Mouse (Mus musculus) heart, postnatal 0 days (tissue): Measurements from ENCODE around the gene Zfand3. TPM values are rescaled to one million over a fixed set of nuclear protein-coding genes. Genes with fewer than 3 reads are reported as not detected.
A peak's percentile ranks its signal among the peaks of the same experiment; 100 is the strongest.

Source experiments
- ATAC-seq: fragments of 200-750 bp; cut with Nextera tagmentation; 2 replicates; pipeline ENCODE4 v1.8.0; 2017; ENCODE audit warnings: low read depth, moderate number of reproducible peaks, moderate library complexity; ENCODE audit not compliant: insufficient read depth
- DNase-seq: peaks from one replicate; pipeline ENCODE4 v3.0.0-alpha.2; 2016; ENCODE audit warnings: low spot score
- H3K27ac ChIP-seq: fragments of 300-500 bp; sonication (generic); 2 replicates; pipeline ENCODE4 v1.5.1; 2014; ENCODE audit warnings: low read depth, mild to moderate bottlenecking
- H3K27me3 ChIP-seq: fragments of 300-500 bp; sonication (generic); 2 replicates; pipeline ENCODE4 v1.6.1; 2014; ENCODE audit warnings: low read length, mixed read lengths; ENCODE audit not compliant: control insufficient read depth, insufficient read depth
- H3K36me3 ChIP-seq: fragments of 300-500 bp; sonication (generic); replicated peaks from 2 replicates; pipeline ENCODE4 v1.6.1; 2014; ENCODE audit warnings: low read length, mixed read lengths; ENCODE audit not compliant: control insufficient read depth, insufficient read depth
- H3K4me1 ChIP-seq: fragments of 300-500 bp; sonication (generic); 2 replicates; pipeline ENCODE4 v1.6.1; 2014; ENCODE audit warnings: antibody characterized with exemption; ENCODE audit not compliant: control insufficient read depth, insufficient read depth
- H3K4me2 ChIP-seq: fragments of 300-500 bp; sonication (generic); 2 replicates; pipeline ENCODE4 v1.6.1; 2014; ENCODE audit warnings: low read depth, mild to moderate bottlenecking, low read length, moderate library complexity
- H3K4me3 ChIP-seq: fragments of 300-500 bp; sonication (generic); 2 replicates; pipeline ENCODE4 v1.5.1; 2014; ENCODE audit warnings: low read depth, low read length
- H3K9ac ChIP-seq: fragments of 300-500 bp; sonication (generic); replicated peaks from 2 replicates; pipeline ENCODE4 v1.6.1; 2014; ENCODE audit warnings: low read depth, low read length, mixed read lengths
- H3K9me3 ChIP-seq: fragments of 300-500 bp; sonication (generic); replicated peaks from 2 replicates; pipeline ENCODE4 v1.6.1; 2016; ENCODE audit warnings: low read length; ENCODE audit not compliant: control insufficient read depth
- CTCF ChIP-seq: IDR thresholded peaks from 2 replicates; pipeline ENCODE4 v1.5.1; 2016; ENCODE audit warnings: antibody characterized with exemption, control low read depth, low read depth
- EP300 ChIP-seq: IDR thresholded peaks from 2 replicates; pipeline ENCODE4 v1.6.1; 2016; ENCODE audit warnings: antibody characterized with exemption, low read depth
- WGBS: fragments of 180-500 bp; shearing (Covaris S2); extraction: QIAGEN DNeasy Blood & Tissue Kit; methylation state at CpG from one replicate; pipeline ENCODE4 v1.1.7; 2014; 5-methylcytosine and 5-hydroxymethylcytosine counted together
- polyA plus RNA-seq: library from polyadenylated mRNA; unstranded; fragments of >200 nt; fragmentation: Nextera tagmentation; extraction: Ambion mirVana; gene quantifications from 2 replicates; pipeline ENCODE4 v1.2.1, GENCODE M21; 2015
- total RNA-seq: library from RNA; depleted of rRNA; stranded (reverse); fragments of >200 nt; gene quantifications from 2 replicates; pipeline ENCODE4 v1.2.3, GENCODE M21; 2014; ENCODE audit warnings: low replicate concordance

Zfand3 gene
- total and polyA plus RNA-seq, 2 experiments from 2014 or later, result 49.0 to 131 TPM

DNA sequence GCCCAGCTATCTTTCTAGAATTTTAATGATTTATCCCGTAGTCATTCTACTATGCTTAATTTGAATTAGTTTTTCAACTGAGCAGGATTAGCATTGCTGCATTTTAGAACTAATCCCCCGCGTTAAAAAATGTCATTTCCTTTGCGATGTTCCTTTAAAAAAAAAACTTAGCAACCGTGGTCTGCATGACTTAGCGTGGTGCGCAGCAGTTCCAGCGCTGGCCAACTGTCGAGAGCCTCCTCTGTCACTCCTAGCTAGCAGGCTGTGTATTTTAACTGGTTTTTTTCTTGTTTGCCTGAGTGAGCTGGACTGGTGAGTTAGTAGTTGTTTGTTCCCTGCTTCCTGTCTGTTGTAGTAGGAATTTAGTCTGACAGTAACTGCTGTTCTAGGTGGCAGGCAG, 48.9 kb downstream of the Zfand3 start:
- DNase-seq, result peak; percentile 35
- Histone ChIP-seq H3K27me3 (no peaks in the 10 kb centered on the region), H3K27ac (peak overlapping the region; percentile 75; the same call in 1 of the 2 replicates), H3K4me2 (no peak overlapping the region), H3K36me3 (no peaks in the 10 kb centered on the region), H3K4me1 (peaks cover 21% of the 10 kb centered on the region), H3K4me3 (no peak overlapping the region), H3K9ac (no peak overlapping the region), H3K9me3 (no peaks in the 10 kb centered on the region)
- TF ChIP-seq EP300, result no peak
- TF ChIP-seq CTCF, result no peak
- ATAC-seq, result no peak
- WGBS, result 69% methylated on average over 9 of the region's 9 CpGs

DNA sequence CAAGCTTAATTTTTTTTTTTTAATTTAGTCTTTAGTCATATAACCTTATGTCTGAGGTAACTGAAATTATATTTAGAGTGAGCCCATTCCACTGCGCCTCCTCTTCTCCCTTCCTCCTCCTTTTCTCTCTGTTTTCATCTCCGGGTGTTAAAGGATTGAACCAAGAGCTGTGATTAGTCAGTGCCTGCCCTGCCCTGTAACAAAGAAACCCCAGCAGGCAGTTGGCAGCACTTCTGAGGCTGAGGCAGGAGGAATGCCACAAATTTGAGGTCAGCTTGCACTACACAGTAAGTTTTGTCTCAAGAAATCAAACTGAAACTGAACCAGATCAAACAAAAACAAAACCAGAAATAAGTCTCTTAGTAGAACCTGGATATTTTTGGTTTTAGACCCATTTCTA, 49.3 kb downstream of the Zfand3 start:
- no peaks in the 10 kb centered on the region for H3K9me3 ChIP-seq
- H3K4me1 ChIP-seq, result peaks cover 25% of the 10 kb centered on the region
- ATAC-seq, result no peak
- 73% methylated on average over 2 of the region's 2 CpGs for WGBS
- no peaks in the 10 kb centered on the region for H3K36me3 ChIP-seq
- TF ChIP-seq CTCF (no peak), EP300 (no peak)
- no peak overlapping the region for H3K9ac ChIP-seq
- peak overlapping the region; percentile 32; the same call in 1 of the 2 replicates for H3K27ac ChIP-seq
- no peak overlapping the region for H3K4me3 ChIP-seq
- H3K4me2 ChIP-seq, result no peak overlapping the region
- H3K27me3 ChIP-seq, result no peaks in the 10 kb centered on the region
- DNase-seq, result no peak

DNA sequence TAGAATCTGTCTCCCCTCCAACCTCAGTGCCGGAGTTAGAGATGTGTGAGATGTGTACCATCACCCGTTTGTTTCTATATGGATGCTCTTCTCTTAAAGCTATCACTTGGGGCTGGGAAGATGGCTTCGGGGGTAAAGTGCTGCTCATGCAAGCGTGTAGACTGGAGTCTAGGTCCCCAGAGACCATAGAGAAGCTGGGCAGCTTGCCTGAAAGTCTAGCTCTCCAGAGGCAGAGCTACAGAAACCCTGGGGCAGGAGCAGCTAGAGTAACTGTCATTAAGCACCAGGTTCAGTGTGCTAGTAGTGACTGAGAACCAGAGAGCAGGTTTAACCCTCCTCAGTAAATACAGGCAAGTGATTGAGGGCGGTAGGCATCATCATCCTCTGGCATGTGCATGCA, 51.7 kb downstream of the Zfand3 start:
- no peak for ATAC-seq
- Histone ChIP-seq H3K4me1 (peaks cover 36% of the 10 kb centered on the region), H3K9me3 (no peaks in the 10 kb centered on the region), H3K27ac (no peak overlapping the region), H3K9ac (no peak overlapping the region), H3K4me3 (no peak overlapping the region), H3K4me2 (no peak overlapping the region), H3K36me3 (no peaks in the 10 kb centered on the region), H3K27me3 (no peaks in the 10 kb centered on the region)
- TF ChIP-seq CTCF, result no peak
- no peak for TF ChIP-seq EP300
- WGBS, result 78% methylated on average over 5 of the region's 5 CpGs
- no peak for DNase-seq

DNA sequence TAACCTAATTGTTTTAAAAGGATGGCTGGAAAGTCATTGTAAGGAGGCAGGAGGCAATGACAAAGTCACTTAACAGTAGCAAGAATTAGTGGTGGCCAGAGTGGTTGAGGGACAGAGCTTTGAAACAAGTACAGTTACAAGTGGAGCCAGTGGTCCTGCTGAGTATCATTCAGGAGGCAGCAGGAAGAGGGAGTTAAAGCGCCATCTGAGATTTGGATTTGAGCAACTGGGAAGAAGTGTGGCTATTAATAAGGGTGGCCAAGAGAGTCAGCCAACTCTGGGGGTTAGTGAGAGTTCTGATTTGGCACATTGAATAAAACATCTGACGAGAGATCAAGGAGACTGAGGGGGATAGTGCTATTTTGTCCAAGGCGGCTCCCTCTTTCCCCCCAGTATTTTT, 54.1 kb downstream of the Zfand3 start:
- ATAC-seq, result peak; percentile 33; the same call in 1 of the 2 replicates
- Histone ChIP-seq H3K27me3 (no peaks in the 10 kb centered on the region), H3K9me3 (no peaks in the 10 kb centered on the region), H3K4me3 (no peak overlapping the region), H3K36me3 (no peaks in the 10 kb centered on the region), H3K4me1 (peaks cover 22% of the 10 kb centered on the region), H3K4me2 (0 out of 2 replicates have a peak overlapping the region, but pooled peaks have one; percentile 3), H3K27ac (peak overlapping the region; percentile 46), H3K9ac (no peak overlapping the region)
- WGBS, result 28% methylated on average over 3 of the region's 3 CpGs
- DNase-seq, result peak; percentile 61
- TF ChIP-seq CTCF (peak; percentile 31), EP300 (no peak)

DNA sequence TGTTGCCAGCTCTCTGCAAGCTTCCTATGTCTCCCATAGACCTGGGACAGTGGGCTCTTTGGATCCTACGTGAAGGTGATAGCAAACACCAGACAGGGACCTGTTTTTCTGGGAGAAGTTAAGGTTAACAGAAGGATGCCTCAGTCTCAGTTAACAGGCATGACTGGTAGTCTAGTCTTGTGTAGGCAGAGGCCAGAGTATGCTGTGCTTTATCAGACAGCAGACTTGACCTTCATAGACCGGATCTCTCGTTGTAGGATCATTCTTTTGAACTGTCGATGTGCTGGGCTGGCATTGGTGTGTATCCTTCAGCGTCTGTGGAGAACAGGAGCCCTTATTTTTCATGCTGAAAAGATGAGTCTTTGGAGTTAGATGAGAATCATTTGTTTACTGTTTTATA, 54.5 kb downstream of the Zfand3 start:
- H3K9me3 ChIP-seq, result no peaks in the 10 kb centered on the region
- no peak overlapping the region for H3K9ac ChIP-seq
- H3K27ac ChIP-seq, result peak overlapping the region; percentile 46
- peaks cover 22% of the 10 kb centered on the region for H3K4me1 ChIP-seq
- DNase-seq (no peak), ATAC-seq (no peak)
- 36% methylated on average over 5 of the region's 5 CpGs for WGBS
- TF ChIP-seq CTCF, result no peak
- 0 out of 2 replicates have a peak overlapping the region, but pooled peaks have one; percentile 3 for H3K4me2 ChIP-seq
- no peaks in the 10 kb centered on the region for H3K27me3 ChIP-seq
- no peaks in the 10 kb centered on the region for H3K36me3 ChIP-seq
- H3K4me3 ChIP-seq, result no peak overlapping the region

DNA sequence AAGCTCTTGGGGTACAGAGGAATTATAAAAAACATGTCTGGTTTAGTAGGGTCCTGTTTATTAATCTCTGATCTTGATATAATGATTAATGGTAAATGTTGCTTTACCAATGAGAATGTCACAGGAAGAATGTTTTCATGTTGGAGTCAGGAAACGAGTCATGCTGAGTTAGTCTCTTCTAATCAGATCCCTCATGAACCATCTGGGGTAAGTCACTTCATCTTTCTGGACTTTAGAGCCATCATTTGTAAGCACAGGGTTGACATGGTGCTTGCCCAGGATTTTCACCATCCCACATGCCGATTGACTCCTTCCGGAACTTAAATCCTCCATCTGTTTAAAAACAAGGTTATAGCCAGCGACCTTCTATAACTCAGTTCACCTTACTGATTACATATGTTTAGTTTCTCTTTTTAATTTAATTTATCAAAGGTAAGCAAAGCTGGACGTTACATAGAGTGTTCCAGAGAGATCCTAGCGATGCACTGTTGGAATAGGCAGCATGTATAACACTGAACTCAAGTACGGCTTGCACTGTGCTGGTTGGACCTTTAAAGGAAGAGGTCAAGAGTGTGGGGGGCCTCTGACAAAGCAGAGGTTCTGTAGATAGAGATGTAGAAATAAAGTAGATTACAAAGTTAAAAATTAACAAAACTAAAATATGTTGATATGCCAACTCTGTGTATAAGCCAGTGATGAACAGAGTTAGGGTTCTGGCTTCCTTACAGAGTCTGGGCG, 56.7 kb downstream of the Zfand3 start:
- Histone ChIP-seq H3K4me1 (peaks cover 22% of the 10 kb centered on the region), H3K9me3 (no peaks in the 10 kb centered on the region), H3K9ac (no peak overlapping the region), H3K27ac (no peak overlapping the region), H3K27me3 (no peaks in the 10 kb centered on the region), H3K4me3 (no peak overlapping the region), H3K4me2 (no peak overlapping the region), H3K36me3 (no peaks in the 10 kb centered on the region)
- TF ChIP-seq CTCF (no peak), EP300 (no peak)
- ATAC-seq (no peak), DNase-seq (no peak)
- 89% methylated on average over 8 of the region's 8 CpGs for WGBS
